Mouse (Mus musculus) inflammation-experienced regulatory T-cells (primary cell): ENCODE measurements around the gene Fgd6. TPM values are rescaled to one million over a fixed set of nuclear protein-coding genes. Genes with fewer than 3 reads are reported as not detected.

Experiments used
- polyA plus RNA-seq, 2 experiments: library from polyadenylated mRNA; unstranded; fragments of 100-300 nt; shearing (Covaris generic); gene quantifications; one replicate each; pipeline ENCODE4 v1.2.1; 2017

Fgd6 gene
- 1 to 10 TPM; 3.3 to 4.2 TPM for polyA plus RNA-seq

GRCm38 (mm10) chr10:94035658-94036374 is at the start of gene Fgd6, which contains the start of gene Vezt:
TSS of gene Fgd6 (plus strand) at chr10:94036001.
TSS of gene Vezt (minus strand) at chr10:94035817.

GRCm38 (mm10) chr10:94147756-94148531 is 112.1 kb downstream of the Fgd6 start, which contains the start of gene Nr2c1:
TSS of gene Nr2c1 (plus strand) at chr10:94148023.

Other genes with a start within 250 kb of the Fgd6 start
- under 1 TPM in 1 of 2 experiments, not detected in 1; 0.73 TPM for gene Usp44, start 204.4 kb upstream of the Fgd6 start, polyA plus RNA-seq
- gene Metap2, start 138.9 kb upstream of the Fgd6 start, polyA plus RNA-seq: 100 to 1,000 TPM; 145 to 155 TPM
- 10 to 100 TPM in 1 of 2 experiments, 1 to 10 TPM in 1; 7.9 to 14.6 TPM for gene Vezt, start 184 bp upstream of the Fgd6 start, polyA plus RNA-seq
- 10 to 100 TPM in 1 of 2 experiments, 1 to 10 TPM in 1; 6.3 to 12.1 TPM for gene Nr2c1, start 112.0 kb downstream of the Fgd6 start, polyA plus RNA-seq
- gene Ndufa12, start 162.7 kb downstream of the Fgd6 start, polyA plus RNA-seq: 100 to 1,000 TPM in 1 of 2 experiments, 10 to 100 TPM in 1; 86.0 to 102 TPM